Mouse (Mus musculus) kidney, embryonic 16.5 days (tissue): ENCODE data around the gene Serpina1e. TPM values are rescaled to one million over a fixed set of nuclear protein-coding genes. Genes with fewer than 3 reads are reported as not detected.

ENCODE experiments used
- ATAC-seq: fragments of 200-750 bp; cut with Nextera tagmentation; 2 replicates; pipeline ENCODE4 v1.8.0; 2017; ENCODE audit warnings: moderate TSS enrichment; ENCODE audit not compliant: low FRiP score, low TSS enrichment
- H3K27ac ChIP-seq: fragments of 300-500 bp; sonication (generic); 2 replicates; pipeline ENCODE4 v1.5.1; 2014; ENCODE audit warnings: low read length
- H3K27me3 ChIP-seq: fragments of 300-500 bp; sonication (generic); 2 replicates; pipeline ENCODE4 v1.6.1; 2014; ENCODE audit warnings: low read length, control low read depth, mixed read lengths; ENCODE audit not compliant: insufficient read depth
- H3K36me3 ChIP-seq: fragments of 300-500 bp; sonication (generic); 2 replicates; pipeline ENCODE4 v1.6.1; 2014; ENCODE audit warnings: low read length, control low read depth, mixed read lengths; ENCODE audit not compliant: insufficient read depth
- H3K4me1 ChIP-seq: fragments of 300-500 bp; sonication (generic); 2 replicates; pipeline ENCODE4 v1.6.1; 2014; ENCODE audit warnings: low read length, control low read depth, mixed read lengths; ENCODE audit not compliant: insufficient read depth
- H3K4me2 ChIP-seq: fragments of 300-500 bp; sonication (generic); replicated peaks from 2 replicates; pipeline ENCODE4 v1.6.1; 2014; ENCODE audit warnings: low read depth, low read length
- H3K4me3 ChIP-seq: fragments of 300-500 bp; sonication (generic); 2 replicates; pipeline ENCODE4 v1.5.1; 2014; ENCODE audit warnings: mild to moderate bottlenecking, low read length
- H3K9ac ChIP-seq: fragments of 300-500 bp; sonication (generic); replicated peaks from 2 replicates; pipeline ENCODE4 v1.6.1; 2014; ENCODE audit warnings: low read length
- H3K9me3 ChIP-seq: fragments of 300-500 bp; sonication (generic); 2 replicates; pipeline ENCODE4 v1.6.1; 2016; ENCODE audit warnings: low read length, control low read depth
- WGBS: fragments of 180-500 bp; shearing (Covaris S2); extraction: QIAGEN DNeasy Blood & Tissue Kit; methylation state at CpG from one replicate; pipeline ENCODE4 v1.1.7; 2014; 5-methylcytosine and 5-hydroxymethylcytosine counted together
- polyA plus RNA-seq: library from polyadenylated mRNA; unstranded; fragments of >200 nt; fragmentation: Nextera tagmentation; extraction: Ambion mirVana; gene quantifications from 2 replicates; pipeline ENCODE4 v1.2.1, GENCODE M21; 2015

The Serpina1e gene
- polyA plus RNA-seq, 1 experiment from 2014 or later: 1.5 TPM

DNA sequence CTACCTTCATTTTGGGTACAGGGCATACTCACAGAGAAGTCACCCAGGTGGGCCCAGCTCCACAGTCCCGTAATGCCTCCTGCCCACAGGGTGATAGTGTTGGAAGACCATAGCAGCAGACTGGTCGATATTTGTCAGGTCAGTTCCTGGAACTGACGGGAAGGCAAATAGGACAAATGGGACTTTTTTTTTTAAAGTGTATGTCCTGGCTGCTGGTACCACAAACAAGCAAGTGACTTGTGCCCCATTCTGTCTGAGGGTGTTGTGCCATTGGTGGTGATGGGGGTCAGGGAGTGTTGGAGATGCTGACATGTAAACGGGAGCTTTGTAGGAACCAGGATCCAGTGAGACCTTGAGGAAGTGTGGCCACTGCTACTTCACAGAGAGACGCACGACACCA is 31.1 kb upstream of the Serpina1e start, which contains the start of gene Serpina11:
TSS of gene Serpina11 (minus strand) at position 101 of the 400 bp plus-strand sequence.
- Histone ChIP-seq H3K27me3 (0 out of 2 replicates have a peak, but pooled peaks cover 4% of the 10 kb centered on the region), H3K9ac (no peak within 1 kb of the TSS), H3K9me3 (no peaks in the 10 kb centered on the region), H3K4me3 (no peak within 1 kb of the TSS), H3K4me1 (no peaks in the 10 kb centered on the region), H3K27ac (no peak within 1 kb of the TSS), H3K36me3 (no peaks in the 10 kb centered on the region), H3K4me2 (no peak within 1 kb of the TSS)
- ATAC-seq: no peak
- 92% methylated on average over 6 of the region's 6 CpGs for WGBS

GRCm38 (mm10) chr12:103989514-103989767 is 30.7 kb upstream of the Serpina1e start:
- WGBS: 51% methylated on average over 2 of the region's 2 CpGs
- Histone ChIP-seq H3K9me3 (no peaks in the 10 kb centered on the region), H3K4me2 (no peak overlapping the region), H3K27ac (no peak overlapping the region), H3K9ac (no peak overlapping the region), H3K27me3 (0 out of 2 replicates have a peak, but pooled peaks cover 1% of the 10 kb centered on the region), H3K36me3 (no peaks in the 10 kb centered on the region), H3K4me3 (no peak overlapping the region), H3K4me1 (no peaks in the 10 kb centered on the region)
- ATAC-seq: no peak

- Histone ChIP-seq H3K36me3 (no peaks in the 10 kb centered on the region), H3K27ac (no peak overlapping the region), H3K4me3 (no peak overlapping the region), H3K9ac (no peak overlapping the region), H3K9me3 (no peaks in the 10 kb centered on the region), H3K4me2 (no peak overlapping the region), H3K27me3 (no peaks in the 10 kb centered on the region), H3K4me1 (no peaks in the 10 kb centered on the region)
- 44% methylated on average over 14 of the region's 14 CpGs for WGBS
- ATAC-seq: no peak
Measured at GRCm38 (mm10) chr12:103988754-103989513, 30.2 kb upstream of the Serpina1e start.

DNA sequence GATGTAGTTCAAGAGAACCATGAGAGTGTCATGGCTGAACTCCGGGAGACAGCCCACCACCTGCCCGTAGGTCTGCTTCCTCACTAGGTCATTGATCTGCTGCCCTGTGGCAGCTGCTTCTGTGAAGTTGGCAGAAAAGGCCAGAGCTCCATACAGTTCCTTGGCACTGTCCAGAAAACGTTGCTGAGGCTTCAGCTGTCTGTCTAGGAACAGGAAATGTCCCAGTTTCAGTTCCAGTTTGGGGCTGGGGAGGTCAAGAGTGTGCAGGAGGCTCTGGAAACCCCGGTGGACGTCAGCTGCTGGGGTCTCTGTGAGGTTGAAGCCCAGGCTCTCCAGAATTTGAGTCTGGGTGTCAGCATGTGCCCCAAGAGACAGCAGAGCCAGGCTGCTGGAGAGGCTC is 27.1 kb upstream of the Serpina1e start:
- Histone ChIP-seq H3K9ac (no peak overlapping the region), H3K4me2 (no peak overlapping the region), H3K27ac (no peak overlapping the region), H3K4me3 (no peak overlapping the region), H3K36me3 (no peaks in the 10 kb centered on the region), H3K9me3 (no peaks in the 10 kb centered on the region), H3K4me1 (no peaks in the 10 kb centered on the region), H3K27me3 (no peaks in the 10 kb centered on the region)
- 65% methylated on average over 5 of the region's 5 CpGs for WGBS
- ATAC-seq: no peak

- H3K9ac ChIP-seq: no peak overlapping the region
- H3K36me3 ChIP-seq: no peaks in the 10 kb centered on the region
- H3K4me1 ChIP-seq: no peaks in the 10 kb centered on the region
Measured at GRCm38 (mm10) chr12:103984935-103985334, 26.2 kb upstream of the Serpina1e start.

DNA sequence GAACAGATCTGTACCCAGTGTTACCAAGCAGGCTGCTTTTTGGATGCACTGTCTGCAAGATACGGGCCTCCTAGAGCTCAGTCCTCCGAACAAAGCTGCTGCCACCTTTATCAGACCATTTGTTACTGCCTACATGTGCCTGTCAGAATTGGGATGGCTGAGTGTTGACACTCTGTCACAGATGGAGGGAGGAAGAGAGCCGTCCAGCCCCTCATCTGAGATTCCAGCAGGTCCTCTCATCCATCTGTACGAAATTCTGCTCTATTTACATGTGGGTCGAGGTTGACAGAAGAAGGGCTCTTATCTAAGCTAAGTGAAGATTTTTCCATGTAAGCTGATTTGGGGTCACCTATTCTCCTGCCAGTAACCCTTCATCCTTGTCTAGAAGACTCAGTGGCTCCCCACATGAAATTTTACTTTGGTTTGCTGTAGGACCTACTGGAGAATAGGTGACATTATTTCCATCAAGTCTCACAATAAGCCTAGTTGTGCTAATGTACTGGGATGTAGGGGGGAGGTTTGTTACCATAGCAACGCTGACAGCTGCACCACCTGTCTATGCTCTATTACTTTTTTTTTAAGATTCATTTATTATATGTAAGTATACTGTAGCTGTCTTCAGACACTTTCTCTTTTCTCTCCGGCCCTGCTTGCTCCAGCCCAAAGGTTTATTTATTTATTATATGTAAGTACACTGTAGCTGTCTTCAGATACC is 23.0 kb upstream of the Serpina1e start:
- no peaks in the 10 kb centered on the region for H3K36me3 ChIP-seq
- no peak for ATAC-seq

More at GRCm38 (mm10) chr12:103984935-103985334, 26.2 kb upstream of the Serpina1e start:
- no peak overlapping the region for H3K4me2 ChIP-seq
- no peaks in the 10 kb centered on the region for H3K27me3 ChIP-seq
- H3K27ac ChIP-seq: no peak overlapping the region
- ATAC-seq: no peak
- no peaks in the 10 kb centered on the region for H3K9me3 ChIP-seq
- WGBS: 59% methylated on average over 4 of the region's 4 CpGs
- H3K4me3 ChIP-seq: no peak overlapping the region

GRCm38 (mm10) chr12:103978294-103978693 is 19.5 kb upstream of the Serpina1e start:
- Histone ChIP-seq H3K9me3 (no peaks in the 10 kb centered on the region), H3K27ac (no peak overlapping the region), H3K36me3 (no peaks in the 10 kb centered on the region), H3K4me1 (no peaks in the 10 kb centered on the region), H3K4me2 (no peak overlapping the region), H3K4me3 (no peak overlapping the region), H3K9ac (no peak overlapping the region), H3K27me3 (no peaks in the 10 kb centered on the region)
- 0 out of 2 replicates have a peak, but pooled peaks have one; percentile 9 for ATAC-seq
- 74% methylated on average over 10 of the region's 10 CpGs for WGBS

More for the DNA sequence above, 23.0 kb upstream of the Serpina1e start:
- H3K9ac ChIP-seq: no peak overlapping the region
- no peak overlapping the region for H3K4me2 ChIP-seq
- no peaks in the 10 kb centered on the region for H3K27me3 ChIP-seq
- H3K4me3 ChIP-seq: no peak overlapping the region
- 70% methylated on average over 7 of the region's 7 CpGs for WGBS
- no peaks in the 10 kb centered on the region for H3K9me3 ChIP-seq
- no peak overlapping the region for H3K27ac ChIP-seq
- no peaks in the 10 kb centered on the region for H3K4me1 ChIP-seq

DNA sequence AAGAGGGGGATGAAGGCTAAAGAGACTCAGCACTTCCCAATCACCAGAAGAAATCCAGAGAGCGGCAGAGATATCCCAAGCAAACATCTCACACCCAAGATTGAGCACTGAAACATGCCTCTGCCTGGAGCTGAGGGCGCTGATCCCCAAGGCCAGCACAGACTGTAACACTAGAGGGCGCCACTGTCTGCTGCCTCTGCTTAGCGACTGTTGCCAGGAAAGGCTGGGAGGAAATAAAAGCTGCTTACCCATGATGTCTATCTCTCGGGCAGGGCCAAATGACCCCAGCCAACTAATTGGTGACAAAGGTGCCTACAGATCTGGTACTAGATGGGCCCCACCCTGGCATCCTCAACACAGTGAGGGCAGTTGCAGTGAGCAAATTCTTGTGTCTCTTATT is 19.1 kb upstream of the Serpina1e start:
- no peak overlapping the region for H3K4me3 ChIP-seq
- H3K9ac ChIP-seq: no peak overlapping the region
- 34% methylated on average over 5 of the region's 5 CpGs for WGBS

GRCm38 (mm10) chr12:103977060-103977459 is 18.3 kb upstream of the Serpina1e start:
- 69% methylated on average over 3 of the region's 3 CpGs for WGBS
- H3K4me1 ChIP-seq: no peaks in the 10 kb centered on the region
- H3K9ac ChIP-seq: no peak overlapping the region

More for the DNA sequence above, 19.1 kb upstream of the Serpina1e start:
- Histone ChIP-seq H3K4me2 (no peak overlapping the region), H3K27ac (no peak overlapping the region), H3K9me3 (no peaks in the 10 kb centered on the region), H3K4me1 (no peaks in the 10 kb centered on the region), H3K36me3 (no peaks in the 10 kb centered on the region), H3K27me3 (no peaks in the 10 kb centered on the region)
- ATAC-seq: 0 out of 2 replicates have a peak, but pooled peaks have one; percentile 31

GRCm38 (mm10) chr12:103971080-103971479 is 12.3 kb upstream of the Serpina1e start:
- H3K27ac ChIP-seq: no peak overlapping the region
- H3K4me2 ChIP-seq: no peak overlapping the region
- H3K27me3 ChIP-seq: no peaks in the 10 kb centered on the region
- H3K36me3 ChIP-seq: no peaks in the 10 kb centered on the region
- whole genome bisulfite sequencing: 87% methylated on average over 4 of the region's 4 CpGs
- H3K9ac ChIP-seq: no peak overlapping the region
- no peak for ATAC-seq
- H3K9me3 ChIP-seq: no peaks in the 10 kb centered on the region
- no peak overlapping the region for H3K4me3 ChIP-seq
- H3K4me1 ChIP-seq: no peaks in the 10 kb centered on the region

More at GRCm38 (mm10) chr12:103977060-103977459, 18.3 kb upstream of the Serpina1e start:
- Histone ChIP-seq H3K36me3 (no peaks in the 10 kb centered on the region), H3K9me3 (no peaks in the 10 kb centered on the region), H3K27ac (no peak overlapping the region), H3K27me3 (no peaks in the 10 kb centered on the region), H3K4me2 (no peak overlapping the region), H3K4me3 (no peak overlapping the region)
- no peak for ATAC-seq
